Comparison of ENCODE assay signal across 8 mouse cellular contexts in the genomic region with DNA sequence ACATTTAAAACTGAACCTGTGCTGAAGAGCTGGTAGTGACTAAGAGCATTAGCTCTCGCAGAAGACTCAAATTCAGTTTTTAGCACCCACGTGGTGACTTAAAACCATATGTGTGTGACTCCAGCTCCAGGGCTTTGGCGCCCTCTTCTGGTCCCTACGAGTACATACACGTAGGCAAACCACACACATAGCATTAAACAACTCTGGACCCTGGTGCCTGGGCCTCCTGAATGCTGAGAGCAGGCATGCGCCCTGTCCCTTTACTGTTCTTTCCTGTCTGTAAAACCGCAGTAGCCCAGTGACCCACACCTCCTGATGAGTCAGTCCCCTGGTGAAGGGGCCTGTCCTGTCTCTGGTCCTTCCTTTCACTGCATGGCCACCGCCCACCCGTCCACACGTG. TPM values are rescaled to one million over a fixed set of nuclear protein-coding genes. Genes with fewer than 3 reads are reported as not detected.
DNase-seq lines count a peak whose midpoint lies in the region; ATAC-seq and TF ChIP-seq lines count a peak whose summit lies in the region.

No protein-coding gene starts in this region.

- 50% methylated on average over 10 of the region's 10 CpGs for WGBS in cerebellum, adult 2 months
- 26% methylated on average over 10 of the region's 10 CpGs for WGBS in liver, embryonic 12.5 days (ENCODE audit: insufficient replicate concordance)
- WGBS in liver, adult 2 months, result 48% methylated on average over 10 of the region's 10 CpGs

- no peak overlapping the region for H3K4me2 ChIP-seq in liver, embryonic 12.5 days

- no peak overlapping the region for H3K4me3 ChIP-seq in cerebellum, adult 2 months (replicated peaks; ENCODE audit: insufficient read depth, low read depth, low read length)
- H3K4me3 ChIP-seq in liver, embryonic 12.5 days, result no peak overlapping the region
- H3K4me3 ChIP-seq in liver, adult 2 months (ENCODE audit: insufficient read depth, low read depth, low read length), result no peak overlapping the region

- H3K79me2 ChIP-seq in liver, adult 2 months (ENCODE audit: control insufficient read depth, insufficient read depth, low read length), result no peaks in the 10 kb centered on the region

- no peaks in the 10 kb centered on the region for H3K36me3 ChIP-seq in liver, embryonic 12.5 days
- H3K36me3 ChIP-seq in liver, adult 2 months (ENCODE audit: control insufficient read depth, insufficient read depth, low read length), result no peaks in the 10 kb centered on the region

- no peaks in the 10 kb centered on the region for H3K9me3 ChIP-seq in liver, embryonic 12.5 days (replicated peaks)

- H3K27ac ChIP-seq in cerebellum, adult 2 months (ENCODE audit: insufficient read depth, low read length), result no peak overlapping the region
- no peak overlapping the region for H3K27ac ChIP-seq in liver, embryonic 12.5 days
- no peak overlapping the region for H3K27ac ChIP-seq in liver, adult 2 months (replicated peaks; ENCODE audit: insufficient read depth, low read depth, low read length)

- no peak for ATAC-seq in cerebellum, adult (ENCODE audit: insufficient number of reproducible peaks, low FRiP score, low TSS enrichment)
- ATAC-seq in liver, embryonic 12.5 days, result no peak; the same call in 1 of the 2 replicates

- peak; percentile 69; the same call in 1 of the 2 replicates for TF ChIP-seq CTCF in cerebellum, adult 2 months (IDR thresholded peaks at IDR 0.05; ENCODE audit: borderline replicate concordance, insufficient read depth, low read depth, low read length)
- TF ChIP-seq CTCF in liver, adult 2 months (IDR thresholded peaks at IDR 0.05; ENCODE audit: low read depth, low read length), result peak; percentile 80

- peaks cover 8% of the 10 kb centered on the region for H3K4me1 ChIP-seq in cerebellum, adult 2 months (ENCODE audit: control insufficient read depth, insufficient read depth, low read length)
- peaks cover 51% of the 10 kb centered on the region for H3K4me1 ChIP-seq in liver, embryonic 12.5 days
- peaks cover 12% of the 10 kb centered on the region for H3K4me1 ChIP-seq in liver, adult 2 months (ENCODE audit: control insufficient read depth, insufficient read depth, low read length)

- no peaks in the 10 kb centered on the region for H3K27me3 ChIP-seq in cerebellum, adult 2 months (ENCODE audit: control insufficient read depth, insufficient read depth, low read length)
- H3K27me3 ChIP-seq in liver, embryonic 12.5 days (replicated peaks), result peaks cover 52% of the 10 kb centered on the region
- no peaks in the 10 kb centered on the region for H3K27me3 ChIP-seq in liver, adult 2 months (ENCODE audit: control insufficient read depth, insufficient read depth, low read length)

- H3K9ac ChIP-seq in liver, embryonic 12.5 days, result no peak overlapping the region
- H3K9ac ChIP-seq in liver, adult 2 months (ENCODE audit: low read depth, low read length), result no peak overlapping the region

- no peak for TF ChIP-seq POLR2A in cerebellum, adult 2 months (IDR thresholded peaks at IDR 0.05; ENCODE audit: borderline replicate concordance, insufficient read depth, low read length)
- no peak for TF ChIP-seq POLR2A in liver, adult 2 months (IDR thresholded peaks at IDR 0.05; ENCODE audit: extremely low read depth, insufficient read depth, low read length)

- DNase-seq in cerebellum, adult 2 months, result no peak
- DNase-seq in liver (peak; percentile 59), ZHBTc4 (ENCODE audit: low read depth, low spot score) (peak; percentile 92)
- peak; percentile 65 for DNase-seq in liver, adult 2 months (ENCODE audit: extremely low read depth, low read depth, low spot score)
- peak; percentile 35 for DNase-seq in yolk sac, embryonic 10.5 days (ENCODE audit: low spot score)
- DNase-seq in right cerebral cortex, postnatal 36 days (ENCODE audit: low spot score in 2 of 2), result no peak

RNA-seq across cellular contexts. Expression of gene Myh7b, which starts 13.7 kb away (rescaled TPM):
- polyA plus RNA-seq in cerebellum, adult 2 months (2012; rRNA removed), result 17.6 and 20.8 TPM in 2 replicates
- 6.0 TPM in 2 replicates for polyA plus RNA-seq in liver, embryonic 12.5 days (2016; fragmentation: Nextera tagmentation; extraction: Ambion mirVana)
- not detected in 2 replicates for total RNA-seq in liver, adult 2 months (2014; rRNA removed)
- not detected in 2 replicates for polyA plus RNA-seq in liver, adult 2 months (2012; rRNA removed)

RNA-seq across cellular contexts. Expression of gene Gss, which starts 32.1 kb away (rescaled TPM):
- polyA plus RNA-seq in cerebellum, adult 2 months (2012; rRNA removed), result 25.7 and 26.5 TPM in 2 replicates
- polyA plus RNA-seq in liver, embryonic 12.5 days (2016; fragmentation: Nextera tagmentation; extraction: Ambion mirVana), result 64.0 and 64.1 TPM in 2 replicates
- total RNA-seq in liver, adult 2 months (2014; rRNA removed), result 69.4 and 112 TPM in 2 replicates
- polyA plus RNA-seq in liver, adult 2 months (2012; rRNA removed), result 113 and 134 TPM in 2 replicates

Comparison
In these comparisons a context has a peak if more than half of its experiments do, and no peak if none do; other contexts are left out.
1. DNase-seq: peak in liver (single experiment), ZHBTc4 (single experiment), liver, adult 2 months (single experiment) and yolk sac, embryonic 10.5 days (single experiment); none in cerebellum, adult 2 months (0 of 2) and right cerebral cortex, postnatal 36 days (0 of 2).